Mouse (Mus musculus): ENCODE results near the gene Ctdnep1. TPM values are rescaled to one million over a fixed set of nuclear protein-coding genes. Genes with fewer than 3 reads are reported as not detected.

Ctdnep1 gene
- 87.5 to 123 TPM (median 99.1 TPM) in 4 replicates for total RNA-seq (2023)

GRCm38 (mm10) chr11:69981141-69981762, at the start of gene Ctdnep1:
Gene Ctdnep1 (plus strand): TSS chr11:69981156.

GRCm38 (mm10) chr11:69935137-69935879, 45.6 kb upstream of the Ctdnep1 start, which contains the start of gene Ybx2:
Gene Ybx2 (plus strand): TSS chr11:69935796.

GRCm38 (mm10) chr11:69948066-69948762, 32.7 kb upstream of the Ctdnep1 start, which contains the start of gene Slc2a4:
Gene Slc2a4 (minus strand): TSS chr11:69948188.

GRCm38 (mm10) chr11:69964650-69965270, 16.2 kb upstream of the Ctdnep1 start, which contains the start of gene Cldn7:
Gene Cldn7 (plus strand): TSS chr11:69964779.

GRCm38 (mm10) chr11:69982225-69982624, 1.3 kb downstream of the Ctdnep1 start, which contains the start of gene Elp5:
Gene Elp5 (minus strand): TSS chr11:69982517.

GRCm38 (mm10) chr11:69990850-69991691, 10.1 kb downstream of the Ctdnep1 start, which contains the start of gene Gabarap:
Gene Gabarap (plus strand): TSS chr11:69991143.

GRCm38 (mm10) chr11:69995391-69995960, 14.5 kb downstream of the Ctdnep1 start, which contains the start of gene Phf23:
Gene Phf23 (plus strand): TSS chr11:69995777.

GRCm38 (mm10) chr11:70000396-70000898, 19.5 kb downstream of the Ctdnep1 start, which contains the start of gene Dvl2:
Gene Dvl2 (plus strand): TSS chr11:70000595.

GRCm38 (mm10) chr11:70014880-70015558, 34.1 kb downstream of the Ctdnep1 start, which contains the start of gene Acadvl:
Gene Acadvl (minus strand): TSS chr11:70015411.

GRCm38 (mm10) chr11:70016669-70017068, 35.7 kb downstream of the Ctdnep1 start, which contains the start of gene Dlg4:
Gene Dlg4 (plus strand): TSS chr11:70016942.

Other genes starting within 250 kb of the Ctdnep1 start
- 227 to 251 TPM (median 238 TPM) in 4 replicates for gene Polr2a, start 222.5 kb upstream of the Ctdnep1 start, total RNA-seq (2023)
- gene Slc35g3, start 219.2 kb upstream of the Ctdnep1 start, total RNA-seq (2023), result not detected in 4 replicates
- 62.1 to 72.6 TPM (median 65.4 TPM) in 4 replicates for gene Zbtb4, start 215.2 kb upstream of the Ctdnep1 start, total RNA-seq (2023)
- 7.8 to 14.5 TPM (median 12.0 TPM) in 4 replicates for gene Chrnb1, start 185.2 kb upstream of the Ctdnep1 start, total RNA-seq (2023)
- 0.21 to 0.22 TPM in 2 of 4 replicates, not detected in the others for gene Fgf11, start 179.3 kb upstream of the Ctdnep1 start, total RNA-seq (2023)
- gene Tmem102, start 175.5 kb upstream of the Ctdnep1 start, total RNA-seq (2023), result 0.30 TPM in 1 of 4 replicates, not detected in the others
- not detected in 4 replicates for gene Gm39566, start 165.9 kb upstream of the Ctdnep1 start, total RNA-seq (2023)
- not detected in 4 replicates for gene Spem2, start 162.7 kb upstream of the Ctdnep1 start, total RNA-seq (2023)
- not detected in 4 replicates for gene Spem1, start 159.0 kb upstream of the Ctdnep1 start, total RNA-seq (2023)
- 0.27 to 1.5 TPM (median 0.32 TPM) in 4 replicates for gene Nlgn2, start 143.4 kb upstream of the Ctdnep1 start, total RNA-seq (2023)
- 29.5 to 37.7 TPM (median 32.6 TPM) in 4 replicates for gene Tmem256, start 142.6 kb upstream of the Ctdnep1 start, total RNA-seq (2023)
- gene Plscr3, start 134.8 kb upstream of the Ctdnep1 start, total RNA-seq (2023), result 9.9 to 12.6 TPM (median 11.5 TPM) in 4 replicates
- gene Tnk1, start 122.4 kb upstream of the Ctdnep1 start, total RNA-seq (2023), result not detected in 4 replicates
- gene Tmem95, start 103.1 kb upstream of the Ctdnep1 start, total RNA-seq (2023), result not detected in 4 replicates
- gene Kctd11, start 99.8 kb upstream of the Ctdnep1 start, total RNA-seq (2023), result 1.3 to 2.6 TPM (median 2.3 TPM) in 4 replicates
- 473 to 501 TPM (median 485 TPM) in 4 replicates for gene Acap1, start 85.6 kb upstream of the Ctdnep1 start, total RNA-seq (2023)
- gene 2810408A11Rik, start 80.2 kb upstream of the Ctdnep1 start, total RNA-seq (2023), result 1.2 to 3.5 TPM (median 2.0 TPM) in 4 replicates
- 51.5 to 76.4 TPM (median 73.4 TPM) in 4 replicates for gene Neurl4, start 80.1 kb upstream of the Ctdnep1 start, total RNA-seq (2023)
- gene Gps2, start 67.3 kb upstream of the Ctdnep1 start, total RNA-seq (2023), result 144 to 150 TPM (median 147 TPM) in 4 replicates
- gene Eif5a, start 59.2 kb upstream of the Ctdnep1 start, total RNA-seq (2023), result 337 to 380 TPM (median 350 TPM) in 4 replicates
- not detected in 4 replicates for gene Ybx2, start 45.4 kb upstream of the Ctdnep1 start, total RNA-seq (2023)
- gene Slc2a4, start 33.0 kb upstream of the Ctdnep1 start, total RNA-seq (2023), result not detected in 4 replicates
- gene Cldn7, start 16.4 kb upstream of the Ctdnep1 start, total RNA-seq (2023), result not detected in 4 replicates
- 49.4 to 55.9 TPM (median 52.5 TPM) in 4 replicates for gene Elp5, start 1.4 kb downstream of the Ctdnep1 start, total RNA-seq (2023)
- 285 to 331 TPM (median 318 TPM) in 4 replicates for gene Gabarap, start 10.0 kb downstream of the Ctdnep1 start, total RNA-seq (2023)
- 48.3 to 52.7 TPM (median 51.4 TPM) in 4 replicates for gene Phf23, start 14.6 kb downstream of the Ctdnep1 start, total RNA-seq (2023)
- gene Dvl2, start 19.4 kb downstream of the Ctdnep1 start, total RNA-seq (2023), result 51.2 to 61.3 TPM (median 58.7 TPM) in 4 replicates
- 44.6 to 55.5 TPM (median 48.8 TPM) in 4 replicates for gene Acadvl, start 34.3 kb downstream of the Ctdnep1 start, total RNA-seq (2023)
- gene Dlg4, start 35.8 kb downstream of the Ctdnep1 start, total RNA-seq (2023), result 3.9 to 7.2 TPM (median 4.3 TPM) in 4 replicates
- gene Asgr1, start 72.9 kb downstream of the Ctdnep1 start, total RNA-seq (2023), result not detected in 4 replicates
- gene Asgr2, start 111.5 kb downstream of the Ctdnep1 start, total RNA-seq (2023), result not detected in 4 replicates
- gene Mgl2, start 149.2 kb downstream of the Ctdnep1 start, total RNA-seq (2023), result not detected in 4 replicates
- not detected in 4 replicates for gene Clec10a, start 175.0 kb downstream of the Ctdnep1 start, total RNA-seq (2023)
- not detected in 4 replicates for gene Slc16a11, start 231.6 kb downstream of the Ctdnep1 start, total RNA-seq (2023)
- 2.3 to 6.7 TPM (median 2.5 TPM) in 4 replicates for gene Slc16a13, start 239.9 kb downstream of the Ctdnep1 start, total RNA-seq (2023)
- 0.38 to 0.97 TPM (median 0.72 TPM) in 3 of 4 replicates, not detected in the other for gene Bcl6b, start 248.6 kb downstream of the Ctdnep1 start, total RNA-seq (2023)

All from B cell, adult 62 days (primary cell).